Mouse (Mus musculus) heart, embryonic 11.5 days (tissue): ENCODE measurements around the gene Mical2. TPM values are rescaled to one million over a fixed set of nuclear protein-coding genes. Genes with fewer than 3 reads are reported as not detected.

Experiments used
- ATAC-seq: fragments of 200-750 bp; cut with Nextera tagmentation; replicated peaks from 2 replicates; pipeline ENCODE4 v1.8.0; 2017; ENCODE audit warnings: moderate library complexity; ENCODE audit not compliant: insufficient number of reproducible peaks, low FRiP score, low TSS enrichment
- H3K27ac ChIP-seq: fragments of 300-500 bp; sonication (generic); 2 replicates; pipeline ENCODE4 v1.5.1; 2014; ENCODE audit warnings: mild to moderate bottlenecking, low read depth, low read length
- H3K27me3 ChIP-seq: fragments of 300-500 bp; sonication (generic); 2 replicates; pipeline ENCODE4 v1.6.1; 2014; ENCODE audit warnings: mild to moderate bottlenecking, low read length, mixed read lengths; ENCODE audit not compliant: control insufficient read depth, insufficient read depth
- H3K36me3 ChIP-seq: fragments of 300-500 bp; sonication (generic); 2 replicates; pipeline ENCODE4 v1.6.1; 2014; ENCODE audit warnings: mild to moderate bottlenecking, low read length, moderate library complexity, mixed read lengths; ENCODE audit not compliant: control insufficient read depth, insufficient read depth
- H3K4me1 ChIP-seq: fragments of 300-500 bp; sonication (generic); 2 replicates; pipeline ENCODE4 v1.6.1; 2014; ENCODE audit warnings: low read length; ENCODE audit not compliant: control insufficient read depth, insufficient read depth
- H3K4me2 ChIP-seq: fragments of 300-500 bp; sonication (generic); 2 replicates; pipeline ENCODE4 v1.6.1; 2014; ENCODE audit warnings: mild to moderate bottlenecking, moderate library complexity
- H3K4me3 ChIP-seq: fragments of 300-500 bp; sonication (generic); 2 replicates; pipeline ENCODE4 v1.5.1; 2014; ENCODE audit warnings: low read depth, low read length
- H3K9ac ChIP-seq: fragments of 300-500 bp; sonication (generic); 2 replicates; pipeline ENCODE4 v1.6.1; 2014; ENCODE audit warnings: mild to moderate bottlenecking, low read depth, low read length, moderate library complexity
- H3K9me3 ChIP-seq: fragments of 300-500 bp; sonication (generic); replicated peaks from 2 replicates; pipeline ENCODE4 v1.6.1; 2016; ENCODE audit warnings: low read length; ENCODE audit not compliant: control insufficient read depth
- WGBS: fragments of 180-500 bp; shearing (Covaris S2); extraction: QIAGEN DNeasy Blood & Tissue Kit; methylation state at CpG from one replicate; pipeline ENCODE4 v1.1.7; 2014; ENCODE audit not compliant: insufficient replicate concordance; 5-methylcytosine and 5-hydroxymethylcytosine counted together
- polyA plus RNA-seq: library from polyadenylated mRNA; unstranded; fragments of >200 nt; fragmentation: Nextera tagmentation; extraction: Ambion mirVana; gene quantifications from 2 replicates; pipeline ENCODE4 v1.2.1, GENCODE M21; 2014

Mical2 gene
- polyA plus RNA-seq, 1 experiment from 2014 or later, result 117 TPM

- Histone ChIP-seq H3K27ac (no peak overlapping the region), H3K4me2 (no peak overlapping the region), H3K4me1 (peaks cover 11% of the 10 kb centered on the region; the same call in 1 of the 2 replicates), H3K4me3 (no peak overlapping the region), H3K36me3 (no peaks in the 10 kb centered on the region), H3K9me3 (no peaks in the 10 kb centered on the region), H3K27me3 (peaks cover 4% of the 10 kb centered on the region; the same call in 1 of the 2 replicates), H3K9ac (no peak overlapping the region)
- ATAC-seq, result no peak
- WGBS, result 86% methylated on average over 6 of the region's 6 CpGs
Observed at GRCm38 (mm10) chr7:112413286-112413685, 187.6 kb downstream of the Mical2 start.

DNA sequence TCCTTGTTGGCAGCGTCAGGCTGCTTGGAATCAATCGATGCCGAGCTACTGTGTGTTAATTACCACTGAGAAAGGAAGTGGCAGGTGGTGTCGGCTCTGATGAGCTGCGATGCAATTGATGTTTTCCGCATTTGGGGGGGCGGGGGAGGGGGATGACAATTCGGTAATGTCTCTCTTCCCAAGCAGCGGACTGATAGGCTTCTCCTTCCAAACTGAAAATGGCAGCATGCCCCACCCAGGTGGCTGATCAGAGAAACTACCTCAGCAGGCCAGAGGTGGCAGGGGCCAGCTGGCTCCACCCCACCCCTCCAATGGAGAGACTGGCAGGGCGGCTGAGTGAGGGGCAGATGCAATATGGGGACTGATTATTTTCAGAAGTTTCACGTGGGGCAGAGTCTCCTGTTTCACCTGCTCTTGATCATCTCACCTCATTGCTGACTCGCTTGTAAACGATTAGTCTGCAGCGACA, 190.4 kb downstream of the Mical2 start:
- Histone ChIP-seq H3K27me3 (peaks cover 4% of the 10 kb centered on the region; the same call in 1 of the 2 replicates), H3K36me3 (no peaks in the 10 kb centered on the region), H3K9ac (no peak overlapping the region), H3K4me2 (no peak overlapping the region; the same call in 1 of the 2 replicates), H3K27ac (no peak overlapping the region), H3K4me3 (no peak overlapping the region), H3K9me3 (no peaks in the 10 kb centered on the region), H3K4me1 (peaks cover 11% of the 10 kb centered on the region; the same call in 1 of the 2 replicates)
- WGBS, result 26% methylated on average over 14 of the region's 14 CpGs
- no peak for ATAC-seq

DNA sequence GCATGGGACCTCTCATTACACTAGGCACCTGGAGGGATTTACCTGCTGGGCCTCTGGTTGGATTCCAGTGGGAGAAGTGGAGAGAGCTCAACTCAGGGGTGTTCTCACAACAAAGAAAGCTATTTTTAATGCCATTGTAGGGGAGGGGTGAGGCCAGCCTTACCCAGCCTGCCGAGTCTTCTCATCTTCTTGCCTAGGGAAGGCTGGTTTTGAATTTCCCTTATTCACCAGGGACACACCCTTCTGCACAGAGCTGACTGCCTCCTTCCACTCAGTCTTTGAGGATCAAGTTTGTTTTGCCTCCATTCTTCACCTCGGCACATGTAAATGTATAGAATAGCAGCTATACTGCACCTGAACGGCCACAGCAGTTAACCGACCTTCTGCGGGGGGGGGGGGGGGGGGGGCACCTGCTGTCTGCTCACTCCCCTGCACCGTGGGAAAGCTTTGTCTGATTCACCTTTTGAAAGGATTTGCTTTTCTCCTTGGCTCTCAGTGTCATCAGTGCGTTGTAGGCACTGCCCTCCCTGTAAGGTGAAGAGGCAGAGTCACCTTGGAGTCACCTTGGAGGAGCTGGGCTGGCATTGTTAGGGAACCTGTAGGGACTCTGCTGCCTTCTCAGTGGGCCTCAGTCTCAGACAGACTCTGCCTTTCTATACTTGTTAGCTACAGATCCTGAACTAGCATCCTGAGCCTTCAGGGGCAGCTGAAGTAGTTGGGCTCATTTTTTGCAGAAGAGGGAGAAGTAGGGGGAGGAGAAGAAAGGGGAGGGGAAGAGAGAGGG, 191.3 kb downstream of the Mical2 start:
- Histone ChIP-seq H3K36me3 (no peaks in the 10 kb centered on the region), H3K4me3 (no peak overlapping the region), H3K4me1 (peaks cover 11% of the 10 kb centered on the region; the same call in 1 of the 2 replicates), H3K9ac (no peak overlapping the region), H3K27me3 (peaks cover 4% of the 10 kb centered on the region; the same call in 1 of the 2 replicates), H3K4me2 (no peak overlapping the region), H3K9me3 (no peaks in the 10 kb centered on the region), H3K27ac (no peak overlapping the region)
- ATAC-seq, result no peak
- WGBS, result 20% methylated on average over 6 of the region's 7 CpGs

- Histone ChIP-seq H3K27me3 (peaks cover 4% of the 10 kb centered on the region; the same call in 1 of the 2 replicates), H3K27ac (no peak overlapping the region), H3K4me3 (no peak overlapping the region), H3K36me3 (no peaks in the 10 kb centered on the region), H3K4me1 (peaks cover 11% of the 10 kb centered on the region; the same call in 1 of the 2 replicates), H3K9ac (no peak overlapping the region), H3K4me2 (no peak overlapping the region), H3K9me3 (no peaks in the 10 kb centered on the region)
- 0 out of 2 replicates have a peak, but pooled peaks have one; percentile 31 for ATAC-seq
- 73% methylated on average over 4 of the region's 4 CpGs for WGBS
Observed at GRCm38 (mm10) chr7:112417598-112417997, 191.9 kb downstream of the Mical2 start.

DNA sequence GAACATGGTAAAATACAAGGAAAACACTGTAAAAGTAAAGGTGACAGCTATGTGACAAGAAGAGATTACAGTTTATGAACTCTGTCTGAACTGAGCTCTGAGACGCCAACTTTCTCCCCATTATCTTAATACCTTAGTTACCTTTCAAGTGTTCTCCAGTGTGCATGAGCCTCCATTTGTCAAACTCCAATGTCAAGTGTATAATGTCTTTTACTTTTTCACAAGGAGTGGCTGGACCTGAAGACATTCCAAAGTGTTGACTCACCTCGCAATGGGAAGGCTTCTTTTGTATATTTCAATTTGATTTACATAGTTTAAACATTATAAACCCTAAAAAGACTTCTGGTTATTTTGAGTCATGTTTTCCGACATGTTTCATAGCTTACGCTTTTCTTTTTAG, 197.8 kb downstream of the Mical2 start:
- Histone ChIP-seq H3K9me3 (no peaks in the 10 kb centered on the region), H3K27ac (no peak overlapping the region), H3K4me3 (no peak overlapping the region), H3K4me2 (no peak overlapping the region), H3K4me1 (peaks cover 7% of the 10 kb centered on the region; the same call in 1 of the 2 replicates), H3K9ac (no peak overlapping the region), H3K27me3 (no peaks in the 10 kb centered on the region), H3K36me3 (no peaks in the 10 kb centered on the region)
- WGBS, result 76% methylated on average over 4 of the region's 4 CpGs
- ATAC-seq, result no peak

GRCm38 (mm10) chr7:112426811-112427210, 201.2 kb downstream of the Mical2 start:
- H3K4me3 ChIP-seq, result no peak overlapping the region
- H3K27me3 ChIP-seq, result no peaks in the 10 kb centered on the region
- H3K4me2 ChIP-seq, result peak overlapping the region; percentile 79
- H3K36me3 ChIP-seq, result 0 out of 2 replicates have a peak, but pooled peaks cover 3% of the 10 kb centered on the region
- WGBS, result 35% methylated on average over 5 of the region's 5 CpGs
- peaks cover 15% of the 10 kb centered on the region; the same call in 1 of the 2 replicates for H3K4me1 ChIP-seq
- H3K9me3 ChIP-seq, result no peaks in the 10 kb centered on the region
- ATAC-seq, result no peak
- no peak overlapping the region for H3K27ac ChIP-seq
- no peak overlapping the region for H3K9ac ChIP-seq

- H3K9me3 ChIP-seq, result no peaks in the 10 kb centered on the region
- peak within 1 kb of the TSS; percentile 98 for H3K27ac ChIP-seq
- under 1% methylated on average over 47 of the region's 49 CpGs for WGBS
- peak; percentile 76 for ATAC-seq
- H3K9ac ChIP-seq, result peak within 1 kb of the TSS; percentile 97
- H3K27me3 ChIP-seq, result no peaks in the 10 kb centered on the region
- peak within 1 kb of the TSS; percentile 78 for H3K4me3 ChIP-seq
- H3K4me2 ChIP-seq, result peak within 1 kb of the TSS; percentile 79
- peaks cover 15% of the 10 kb centered on the region; the same call in 1 of the 2 replicates for H3K4me1 ChIP-seq
- H3K36me3 ChIP-seq, result 0 out of 2 replicates have a peak, but pooled peaks cover 3% of the 10 kb centered on the region
Observed at GRCm38 (mm10) chr7:112427357-112428157, 201.9 kb downstream of the Mical2 start, which contains the start of gene Parva. Gene Parva, plus strand, starts transcription at chr7:112427505.

DNA sequence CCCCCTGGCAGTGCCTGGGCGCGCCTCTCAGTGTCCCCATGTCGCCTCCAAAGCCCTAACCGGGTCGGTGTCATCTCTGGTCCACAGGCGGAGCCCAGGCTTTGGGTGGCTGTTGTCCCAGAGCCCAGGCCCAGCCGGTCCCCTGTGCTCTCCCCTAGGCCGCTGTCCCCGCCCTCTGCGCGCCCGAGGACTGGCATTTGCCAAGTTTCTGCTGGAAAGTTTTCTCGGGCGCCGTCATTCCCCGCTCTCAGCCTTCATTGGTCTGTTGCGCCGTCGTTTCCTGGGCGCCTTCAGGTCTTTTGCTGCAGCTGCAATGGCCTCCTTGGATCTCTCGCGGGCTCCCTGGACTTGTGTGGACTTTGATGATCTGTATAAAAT, 202.5 kb downstream of the Mical2 start:
- Histone ChIP-seq H3K9ac (peak overlapping the region; percentile 97), H3K4me3 (peak overlapping the region; percentile 78), H3K27ac (peak overlapping the region; percentile 98), H3K36me3 (0 out of 2 replicates have a peak, but pooled peaks cover 3% of the 10 kb centered on the region), H3K4me2 (peak overlapping the region; percentile 79), H3K9me3 (no peaks in the 10 kb centered on the region), H3K4me1 (peaks cover 15% of the 10 kb centered on the region; the same call in 1 of the 2 replicates), H3K27me3 (no peaks in the 10 kb centered on the region)
- under 1% methylated on average over 22 of the region's 22 CpGs for WGBS
- ATAC-seq, result peak; percentile 87
